Mouse (Mus musculus) midbrain, embryonic 14.5 days (tissue): ENCODE results near the gene Nacc1. TPM values are rescaled to one million over a fixed set of nuclear protein-coding genes. Genes with fewer than 3 reads are reported as not detected.
A peak's percentile ranks its signal among the peaks of the same experiment; 100 is the strongest.

ENCODE experiments used
- ATAC-seq: fragments of 200-750 bp; cut with Nextera tagmentation; 2 replicates; pipeline ENCODE4 v1.8.0; 2017; ENCODE audit warnings: moderate number of reproducible peaks, moderate library complexity; ENCODE audit not compliant: low FRiP score, low TSS enrichment
- DNase-seq: peaks from one replicate; pipeline ENCODE4 v3.0.0-alpha.2; 2015
- H3K27ac ChIP-seq: fragments of 300-500 bp; sonication (generic); replicated peaks from 2 replicates; pipeline ENCODE4 v1.5.1; 2014; ENCODE audit warnings: mild to moderate bottlenecking, low read depth, low read length, moderate library complexity
- H3K27me3 ChIP-seq: fragments of 300-500 bp; sonication (generic); 2 replicates; pipeline ENCODE4 v1.6.1; 2014; ENCODE audit warnings: low read length, control low read depth, mixed read lengths; ENCODE audit not compliant: control insufficient read depth, insufficient read depth
- H3K36me3 ChIP-seq: fragments of 300-500 bp; sonication (generic); 2 replicates; pipeline ENCODE4 v1.6.1; 2014; ENCODE audit warnings: low read length, control low read depth; ENCODE audit not compliant: control insufficient read depth, insufficient read depth
- H3K4me1 ChIP-seq: fragments of 300-500 bp; sonication (generic); 2 replicates; pipeline ENCODE4 v1.6.1; 2014; ENCODE audit warnings: mild to moderate bottlenecking, antibody characterized with exemption, low read length, control low read depth; ENCODE audit not compliant: control insufficient read depth, insufficient read depth
- H3K4me2 ChIP-seq: fragments of 300-500 bp; sonication (generic); 2 replicates; pipeline ENCODE4 v1.6.1; 2014; ENCODE audit warnings: mild to moderate bottlenecking, low read length, moderate library complexity
- H3K4me3 ChIP-seq: fragments of 300-500 bp; sonication (generic); replicated peaks from 2 replicates; pipeline ENCODE4 v1.5.1; 2014; ENCODE audit warnings: low read depth, low read length
- H3K9ac ChIP-seq: fragments of 300-500 bp; sonication (generic); replicated peaks from 2 replicates; pipeline ENCODE4 v1.6.1; 2014; ENCODE audit warnings: mild to moderate bottlenecking, low read length, moderate library complexity
- H3K9me3 ChIP-seq: fragments of 300-500 bp; sonication (generic); 2 replicates; pipeline ENCODE4 v1.6.1; 2016; ENCODE audit warnings: low read length, control low read depth, mixed read lengths; ENCODE audit not compliant: control insufficient read depth
- WGBS: fragments of 180-500 bp; shearing (Covaris S2); extraction: QIAGEN DNeasy Blood & Tissue Kit; methylation state at CpG from one replicate; pipeline ENCODE4 v1.1.7; 2014; 5-methylcytosine and 5-hydroxymethylcytosine counted together
- polyA plus RNA-seq: library from polyadenylated mRNA; unstranded; fragments of >200 nt; fragmentation: Nextera tagmentation; extraction: Ambion mirVana; gene quantifications from 2 replicates; pipeline ENCODE4 v1.2.1, GENCODE M21; 2014

Gene Nacc1
- polyA plus RNA-seq, 1 experiment from 2014 or later: 20.2 TPM

DNA sequence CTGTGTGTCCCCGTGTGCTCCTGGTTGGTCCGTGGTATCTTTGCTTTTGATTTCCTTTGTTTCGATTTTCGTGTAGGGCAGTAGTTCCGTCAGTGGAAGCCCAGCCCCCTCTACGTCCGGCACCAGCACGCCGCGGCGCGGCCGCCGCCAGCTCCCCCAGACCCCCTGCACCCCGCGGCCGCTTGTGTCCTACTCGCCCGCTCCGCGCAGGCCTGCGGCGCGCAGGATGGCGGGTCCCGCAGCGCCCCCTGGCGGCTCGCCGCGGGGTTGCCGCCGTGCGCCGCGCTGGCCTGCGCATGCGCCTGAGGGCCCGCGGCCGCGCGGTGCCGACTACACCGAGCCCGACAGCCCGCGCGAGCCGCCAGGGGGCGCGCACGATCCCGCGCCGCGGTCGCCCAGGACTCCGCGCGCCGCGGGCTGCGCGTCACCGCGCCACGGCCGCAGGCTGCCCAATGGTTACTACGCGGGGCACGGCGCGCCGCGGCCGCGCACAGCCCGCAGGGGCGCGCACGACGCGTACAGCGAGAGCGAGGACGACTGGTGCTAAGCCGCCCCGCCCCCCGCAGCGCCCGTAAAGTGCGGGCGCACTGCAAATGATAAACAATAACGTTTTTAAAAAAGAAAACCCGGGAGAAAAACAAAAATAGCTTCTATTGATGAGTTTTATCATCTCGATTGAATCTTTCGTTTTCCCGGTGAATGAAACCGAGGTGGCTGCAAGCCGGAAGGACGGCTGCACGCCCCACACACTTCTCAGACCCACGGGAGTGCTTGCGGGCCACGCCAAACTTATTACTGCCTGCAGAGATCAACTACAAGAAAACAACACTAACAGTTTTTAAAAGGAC, 48.3 kb downstream of the Nacc1 start:
- WGBS: under 1% methylated on average over 104 of the region's 106 CpGs
- Histone ChIP-seq H3K9ac (peak overlapping the region; percentile 74), H3K4me2 (peak overlapping the region; percentile 85), H3K36me3 (peaks cover 5% of the 10 kb centered on the region), H3K9me3 (no peaks in the 10 kb centered on the region), H3K27ac (peak overlapping the region; percentile 88), H3K4me3 (peak overlapping the region; percentile 47), H3K27me3 (no peaks in the 10 kb centered on the region), H3K4me1 (peaks cover 23% of the 10 kb centered on the region)
- DNase-seq (peak; percentile 99), ATAC-seq (peak; percentile 91)

DNA sequence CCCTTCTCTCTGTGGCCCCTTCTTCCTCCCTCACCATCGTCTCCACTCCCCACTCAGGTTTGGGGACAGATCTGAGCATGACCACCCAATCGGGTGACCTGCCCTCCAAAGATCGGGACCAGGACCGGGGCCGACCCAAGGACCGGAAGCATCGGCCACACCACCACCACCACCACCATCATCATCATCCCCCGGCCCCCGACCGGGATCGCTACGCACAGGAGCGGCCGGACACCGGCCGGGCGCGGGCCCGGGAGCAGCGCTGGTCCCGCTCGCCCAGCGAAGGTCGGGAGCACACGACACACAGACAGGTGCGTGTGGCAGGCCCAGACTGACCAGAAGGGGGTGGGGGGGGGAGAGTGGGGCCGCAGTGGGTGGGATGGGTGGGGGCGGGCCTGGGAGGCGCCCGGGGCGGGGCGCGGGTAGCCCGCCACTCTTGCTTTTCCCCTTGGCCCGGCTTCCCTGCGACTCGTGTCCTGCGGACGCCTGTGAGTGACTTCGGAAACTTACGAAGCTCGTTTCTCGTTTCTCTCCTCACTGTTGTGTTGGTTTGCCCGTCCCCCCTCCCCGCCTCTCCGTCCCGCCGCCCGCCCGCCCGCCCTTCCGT, 49.0 kb downstream of the Nacc1 start:
- Histone ChIP-seq H3K36me3 (peaks cover 12% of the 10 kb centered on the region), H3K27ac (peak overlapping the region; percentile 88), H3K4me1 (peaks cover 23% of the 10 kb centered on the region), H3K27me3 (no peaks in the 10 kb centered on the region), H3K9me3 (no peaks in the 10 kb centered on the region), H3K4me3 (peak overlapping the region; percentile 47), H3K9ac (peak overlapping the region; percentile 74), H3K4me2 (peak overlapping the region; percentile 85)
- under 1% methylated on average over 43 of the region's 52 CpGs for WGBS
- ATAC-seq (peak; percentile 28), DNase-seq (peak; percentile 58)

DNA sequence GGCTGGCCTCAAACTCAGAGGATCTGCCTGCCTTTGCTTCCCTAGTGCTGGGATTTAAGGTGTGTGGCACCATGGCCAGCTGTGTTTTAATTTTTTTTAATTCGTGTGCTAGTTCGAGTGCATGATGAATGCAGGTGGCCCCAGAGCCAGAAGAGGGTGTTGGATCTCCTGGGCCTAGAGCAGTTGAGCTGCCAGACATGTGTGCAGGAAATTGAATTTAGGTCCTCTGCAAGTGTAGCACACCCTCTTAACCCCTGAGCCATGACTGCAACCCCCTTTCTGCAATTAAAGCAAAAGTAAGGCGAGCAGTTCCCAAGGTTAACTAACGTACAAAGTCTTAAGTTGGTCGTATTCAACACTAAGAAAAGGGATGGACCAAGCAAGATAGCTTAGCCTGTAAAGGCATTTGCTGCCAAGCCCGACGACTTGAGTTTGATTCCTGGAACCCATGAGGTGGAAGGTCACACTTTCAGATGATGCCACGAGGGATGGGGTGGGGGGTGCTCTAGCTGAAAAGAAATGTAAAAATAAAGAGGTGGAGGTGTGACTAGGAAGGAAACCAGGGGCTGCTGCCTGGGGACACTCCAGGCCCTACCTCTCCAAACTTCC, 49.6 kb downstream of the Nacc1 start:
- WGBS: 40% methylated on average over 8 of the region's 8 CpGs
- ATAC-seq (no peak), DNase-seq (no peak)
- Histone ChIP-seq H3K4me3 (peak overlapping the region; percentile 47), H3K36me3 (peaks cover 18% of the 10 kb centered on the region), H3K4me2 (peak overlapping the region; percentile 85), H3K4me1 (peaks cover 23% of the 10 kb centered on the region), H3K27me3 (no peaks in the 10 kb centered on the region), H3K9ac (peak overlapping the region; percentile 74), H3K27ac (peak overlapping the region; percentile 88; the same call in 1 of the 2 replicates), H3K9me3 (no peaks in the 10 kb centered on the region)

DNA sequence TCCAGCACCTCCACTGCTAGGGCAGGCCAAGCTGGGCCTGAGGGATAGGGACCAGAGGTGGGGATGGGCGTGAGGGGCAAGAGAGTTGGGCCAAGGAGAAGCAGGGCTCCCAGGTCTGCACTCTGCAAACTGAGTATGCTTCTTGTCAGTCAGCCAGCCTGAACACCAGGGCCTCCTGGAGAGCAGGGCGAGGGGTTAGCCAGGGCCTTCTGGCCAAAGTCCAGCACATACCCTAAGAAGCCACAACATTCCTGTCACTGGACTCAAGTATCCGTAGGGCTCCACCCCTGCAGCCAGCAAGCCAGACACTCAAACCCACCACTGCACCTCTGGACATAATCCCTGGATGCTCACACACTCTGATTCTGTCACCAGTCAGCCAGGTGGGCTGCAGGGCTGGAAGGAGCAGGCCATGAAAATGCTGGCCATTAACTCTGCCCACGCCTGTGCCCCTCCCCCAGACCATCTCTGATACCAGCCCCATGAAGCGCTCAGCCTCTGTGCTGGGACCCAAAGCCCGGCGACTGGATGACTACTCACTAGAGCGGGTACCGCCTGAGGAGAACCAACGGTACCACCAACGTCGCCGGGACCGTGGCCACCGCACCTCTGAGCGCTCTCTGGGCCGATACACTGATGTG, 51.5 kb downstream of the Nacc1 start:
- no peak for ATAC-seq
- Histone ChIP-seq H3K27ac (peak overlapping the region; percentile 86), H3K4me1 (peaks cover 23% of the 10 kb centered on the region), H3K36me3 (peaks cover 23% of the 10 kb centered on the region), H3K4me3 (no peak overlapping the region), H3K27me3 (no peaks in the 10 kb centered on the region), H3K4me2 (no peak overlapping the region), H3K9me3 (no peaks in the 10 kb centered on the region), H3K9ac (no peak overlapping the region)
- WGBS: 88% methylated on average over 17 of the region's 17 CpGs
- no peak for DNase-seq

DNA sequence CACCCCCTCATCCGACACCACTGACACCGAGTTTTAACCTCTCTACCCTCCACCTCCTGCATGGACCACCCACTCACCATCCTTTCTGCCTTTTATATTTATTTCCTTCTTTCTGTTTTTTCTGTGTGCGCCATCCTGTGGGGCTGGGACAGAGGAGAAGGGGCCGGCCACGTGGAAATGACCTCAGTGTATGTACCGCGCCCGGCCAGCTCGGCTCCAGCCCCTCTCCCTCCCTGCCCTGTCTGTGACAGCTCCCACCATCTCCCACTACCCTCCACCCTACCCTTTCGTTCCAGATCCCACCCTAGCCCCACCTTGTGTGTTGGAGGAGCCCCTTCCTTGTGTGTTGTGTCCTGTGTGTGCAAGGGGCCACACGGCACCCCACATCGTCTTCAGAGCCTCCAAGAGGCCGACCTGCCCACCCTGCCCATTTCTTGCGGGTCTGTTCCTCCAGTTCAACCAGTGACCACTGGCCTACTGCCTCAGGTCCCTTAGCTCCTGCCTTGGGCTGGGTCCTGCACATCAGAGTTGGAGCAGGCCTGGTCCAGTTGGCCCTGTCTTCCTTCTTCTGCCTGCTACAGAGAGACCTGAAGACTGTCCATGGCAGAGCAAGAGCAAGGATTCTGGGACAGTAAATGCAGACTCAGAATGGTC, 52.1 kb downstream of the Nacc1 start:
- WGBS: 58% methylated on average over 14 of the region's 14 CpGs
- no peaks in the 10 kb centered on the region for H3K27me3 ChIP-seq
- H3K4me2 ChIP-seq: no peak overlapping the region
- no peak for DNase-seq
- peaks cover 23% of the 10 kb centered on the region for H3K36me3 ChIP-seq
- ATAC-seq: no peak
- H3K4me3 ChIP-seq: no peak overlapping the region
- no peaks in the 10 kb centered on the region for H3K9me3 ChIP-seq
- peaks cover 23% of the 10 kb centered on the region for H3K4me1 ChIP-seq
- H3K9ac ChIP-seq: peak overlapping the region; percentile 45; the same call in 1 of the 2 replicates
- H3K27ac ChIP-seq: peak overlapping the region; percentile 86

DNA sequence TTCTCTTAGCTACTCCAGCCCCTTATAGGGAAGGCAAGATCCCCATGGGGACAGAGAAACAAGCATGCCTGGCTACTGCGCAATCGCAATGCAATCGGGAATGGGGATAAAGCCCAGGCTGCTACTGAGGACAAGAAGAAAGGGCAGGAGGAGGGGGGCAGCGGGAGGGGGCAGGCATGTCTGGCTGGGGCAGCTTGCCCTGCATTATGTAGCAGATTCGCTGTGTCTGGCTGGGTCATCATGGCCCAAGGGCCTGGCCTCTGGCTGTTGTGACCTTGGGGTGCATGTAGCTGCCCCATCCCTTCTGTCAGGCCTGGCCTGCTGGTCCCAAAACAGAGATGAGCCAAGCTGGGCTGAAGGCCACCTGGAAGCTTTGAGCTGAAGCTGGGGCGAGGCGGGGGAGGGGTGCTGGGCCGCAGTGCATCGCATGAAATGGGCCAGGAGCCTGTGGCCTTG, 52.8 kb downstream of the Nacc1 start:
- H3K9me3 ChIP-seq: no peaks in the 10 kb centered on the region
- H3K27me3 ChIP-seq: no peaks in the 10 kb centered on the region
- no peak overlapping the region for H3K4me2 ChIP-seq
- peak overlapping the region; percentile 45 for H3K9ac ChIP-seq
- H3K36me3 ChIP-seq: peaks cover 27% of the 10 kb centered on the region
- H3K4me1 ChIP-seq: peaks cover 23% of the 10 kb centered on the region
- 15% methylated on average over 9 of the region's 9 CpGs for WGBS
- no peak overlapping the region for H3K4me3 ChIP-seq
- ATAC-seq (no peak), DNase-seq (peak; percentile 80)
- H3K27ac ChIP-seq: peak overlapping the region; percentile 86

DNA sequence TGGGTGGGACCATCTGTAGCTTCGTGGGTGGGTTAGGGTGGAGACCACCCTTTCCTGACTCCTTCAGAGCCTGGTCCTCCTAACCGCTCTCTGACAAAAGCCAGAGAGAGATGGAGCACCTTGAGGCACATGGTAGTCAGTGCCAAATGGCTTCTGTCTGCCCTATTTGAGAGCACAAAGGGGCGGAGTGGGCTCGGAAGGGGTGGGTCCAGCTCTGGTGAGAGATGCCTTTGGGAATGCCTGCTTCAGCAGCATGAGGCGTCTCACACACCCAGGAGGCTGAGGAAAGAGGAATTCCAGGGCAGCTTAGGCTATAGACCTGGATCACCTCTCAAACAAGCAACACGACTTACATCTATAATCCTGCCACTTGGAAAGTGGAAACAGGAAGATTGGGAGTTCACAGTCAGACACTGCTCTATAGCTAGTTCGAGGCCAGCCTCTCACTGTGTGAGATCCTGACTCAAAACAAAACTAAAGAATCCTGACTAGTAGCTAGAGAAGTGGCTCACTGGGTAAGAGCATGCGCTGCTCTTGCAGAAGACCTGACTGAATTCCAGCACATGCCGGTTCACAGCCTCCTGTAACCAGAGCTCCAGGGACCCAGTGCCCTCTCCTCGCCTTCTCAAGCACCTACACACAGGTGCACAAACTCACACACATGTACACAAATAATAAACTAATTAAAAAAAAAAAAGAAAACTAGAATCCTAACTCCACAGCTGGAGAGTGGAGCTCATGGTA, 53.6 kb downstream of the Nacc1 start:
- H3K4me1 ChIP-seq: peaks cover 23% of the 10 kb centered on the region
- ATAC-seq (no peak), DNase-seq (no peak)
- H3K27ac ChIP-seq: peak overlapping the region; percentile 86
- no peak overlapping the region for H3K9ac ChIP-seq
- peaks cover 36% of the 10 kb centered on the region for H3K36me3 ChIP-seq
- 52% methylated on average over 10 of the region's 10 CpGs for WGBS
- H3K9me3 ChIP-seq: no peaks in the 10 kb centered on the region
- H3K4me3 ChIP-seq: no peak overlapping the region
- no peak overlapping the region for H3K4me2 ChIP-seq
- no peaks in the 10 kb centered on the region for H3K27me3 ChIP-seq
